Mouse (Mus musculus) erythroblast, embryonic 14.5 days (primary cell): ENCODE results near the gene Pfkfb4.

Experiments used
- GATA1 ChIP-seq: IDR thresholded peaks from 2 replicates; pipeline ENCODE4 v1.6.1; 2012; ENCODE audit warnings: low read length, inconsistent platforms, mixed read lengths
- TAL1 ChIP-seq: IDR thresholded peaks from 3 replicates; pipeline ENCODE4 v1.6.1; 2012; ENCODE audit warnings: low read length, inconsistent platforms, mixed read lengths

GRCm38 (mm10) chr9:109049996-109050673 is 58.6 kb downstream of the Pfkfb4 start:
- TF ChIP-seq GATA1 (no peak), TAL1 (no peak)
